Mouse (Mus musculus) stomach, embryonic 14.5 days (tissue): ENCODE data around the gene Dtd1. TPM values are rescaled to one million over a fixed set of nuclear protein-coding genes. Genes with fewer than 3 reads are reported as not detected.

ENCODE experiments used
- ATAC-seq: fragments of 200-750 bp; cut with Nextera tagmentation; 2 replicates; pipeline ENCODE4 v1.8.0; 2017; ENCODE audit warnings: low read depth, moderate TSS enrichment; ENCODE audit not compliant: insufficient number of reproducible peaks, insufficient read depth, low FRiP score
- H3K27ac ChIP-seq: fragments of 300-500 bp; sonication (generic); 2 replicates; pipeline ENCODE4 v1.5.1; 2014; ENCODE audit warnings: mild to moderate bottlenecking, low read length, moderate library complexity, mixed read lengths
- H3K27me3 ChIP-seq: fragments of 300-500 bp; sonication (generic); 2 replicates; pipeline ENCODE4 v1.6.1; 2014; ENCODE audit warnings: low read length, control low read depth, mixed read lengths; ENCODE audit not compliant: control insufficient read depth, insufficient read depth
- H3K36me3 ChIP-seq: fragments of 300-500 bp; sonication (generic); 2 replicates; pipeline ENCODE4 v1.6.1; 2014; ENCODE audit warnings: mild to moderate bottlenecking, control low read depth, low read length, moderate library complexity, mixed read lengths; ENCODE audit not compliant: control insufficient read depth, insufficient read depth
- H3K4me1 ChIP-seq: fragments of 300-500 bp; sonication (generic); 2 replicates; pipeline ENCODE4 v1.6.1; 2014; ENCODE audit warnings: low read length, control low read depth, mixed read lengths; ENCODE audit not compliant: control insufficient read depth, insufficient read depth
- H3K4me2 ChIP-seq: fragments of 300-500 bp; sonication (generic); replicated peaks from 2 replicates; pipeline ENCODE4 v1.6.1; 2014; ENCODE audit warnings: low read depth, low read length, control low read depth
- H3K4me3 ChIP-seq: fragments of 300-500 bp; sonication (generic); 2 replicates; pipeline ENCODE4 v1.5.1; 2014; ENCODE audit warnings: low read depth, low read length, control low read depth
- H3K9ac ChIP-seq: fragments of 300-500 bp; sonication (generic); replicated peaks from 2 replicates; pipeline ENCODE4 v1.6.1; 2014; ENCODE audit warnings: low read depth, mild to moderate bottlenecking, control low read depth, low read length, moderate library complexity, mixed read lengths
- H3K9me3 ChIP-seq: fragments of 300-500 bp; sonication (generic); 2 replicates; pipeline ENCODE4 v1.6.1; 2016; ENCODE audit warnings: low read depth, low read length, control low read depth; ENCODE audit not compliant: control insufficient read depth
- WGBS: fragments of 180-500 bp; shearing (Covaris S2); extraction: QIAGEN DNeasy Blood & Tissue Kit; methylation state at CpG from one replicate; pipeline ENCODE4 v1.1.7; 2014; 5-methylcytosine and 5-hydroxymethylcytosine counted together
- polyA plus RNA-seq: library from polyadenylated mRNA; unstranded; fragments of >200 nt; fragmentation: Nextera tagmentation; extraction: Ambion mirVana; gene quantifications from 2 replicates; pipeline ENCODE4 v1.2.1, GENCODE M21; 2014

Gene Dtd1
- polyA plus RNA-seq, 1 experiment from 2014 or later = 36.9 TPM

DNA sequence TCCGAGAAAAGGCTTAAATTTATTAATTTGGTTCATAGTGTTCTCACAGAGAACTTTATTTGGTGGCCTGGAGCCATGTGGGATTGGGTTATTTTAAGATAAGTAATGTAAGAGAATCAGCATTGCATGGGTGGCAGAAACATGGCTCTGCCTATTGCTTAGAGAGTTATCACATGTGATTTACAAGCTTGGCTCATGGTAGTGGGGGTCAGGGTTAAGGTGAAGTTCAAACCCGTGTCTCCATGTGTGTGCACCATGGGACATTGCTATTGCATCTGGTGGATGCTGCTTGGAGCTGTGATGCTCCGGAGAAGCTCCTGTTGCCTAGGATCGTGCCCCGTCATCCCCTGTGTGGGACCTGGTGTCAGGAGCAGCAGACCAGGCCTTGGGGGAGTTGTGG is 143.6 kb downstream of the Dtd1 start:
- 83% methylated on average over 5 of the region's 5 CpGs for WGBS
- Histone ChIP-seq H3K27me3 (no peaks in the 10 kb centered on the region), H3K9me3 (no peaks in the 10 kb centered on the region)

DNA sequence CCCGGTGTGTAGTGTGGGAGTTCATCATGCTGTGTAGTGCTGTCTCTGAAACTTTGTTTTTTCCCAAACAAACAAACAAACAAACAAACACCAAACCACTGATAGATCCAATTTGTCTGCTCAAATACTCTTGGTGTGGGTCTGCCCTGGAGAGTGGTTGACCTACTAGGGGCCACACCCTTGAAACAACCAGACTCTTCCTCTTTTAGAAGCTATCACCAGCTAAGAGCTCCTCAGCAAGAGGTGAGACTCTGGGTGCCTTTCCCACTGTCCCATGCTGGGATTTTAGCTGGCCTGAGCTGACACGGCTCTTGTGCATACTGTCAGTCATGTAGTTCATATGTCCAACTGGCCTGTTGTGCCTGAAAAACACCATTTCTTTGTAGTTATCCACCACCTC is 145.6 kb downstream of the Dtd1 start:
- H3K27me3 ChIP-seq = no peaks in the 10 kb centered on the region
- 93% methylated on average over 2 of the region's 2 CpGs for WGBS
- H3K4me1 ChIP-seq = 0 out of 2 replicates have a peak, but pooled peaks cover 2% of the 10 kb centered on the region
- no peak overlapping the region for H3K4me3 ChIP-seq
- no peak overlapping the region for H3K9ac ChIP-seq
- ATAC-seq = no peak
- H3K9me3 ChIP-seq = no peaks in the 10 kb centered on the region
- no peak overlapping the region for H3K4me2 ChIP-seq
- no peak overlapping the region for H3K27ac ChIP-seq
- H3K36me3 ChIP-seq = no peaks in the 10 kb centered on the region

More for the DNA sequence above, 143.6 kb downstream of the Dtd1 start:
- no peak overlapping the region for H3K4me3 ChIP-seq
- no peak for ATAC-seq
- no peak overlapping the region for H3K4me2 ChIP-seq
- no peak overlapping the region for H3K27ac ChIP-seq
- no peak overlapping the region for H3K9ac ChIP-seq
- no peaks in the 10 kb centered on the region for H3K36me3 ChIP-seq
- H3K4me1 ChIP-seq = 0 out of 2 replicates have a peak, but pooled peaks cover 2% of the 10 kb centered on the region

DNA sequence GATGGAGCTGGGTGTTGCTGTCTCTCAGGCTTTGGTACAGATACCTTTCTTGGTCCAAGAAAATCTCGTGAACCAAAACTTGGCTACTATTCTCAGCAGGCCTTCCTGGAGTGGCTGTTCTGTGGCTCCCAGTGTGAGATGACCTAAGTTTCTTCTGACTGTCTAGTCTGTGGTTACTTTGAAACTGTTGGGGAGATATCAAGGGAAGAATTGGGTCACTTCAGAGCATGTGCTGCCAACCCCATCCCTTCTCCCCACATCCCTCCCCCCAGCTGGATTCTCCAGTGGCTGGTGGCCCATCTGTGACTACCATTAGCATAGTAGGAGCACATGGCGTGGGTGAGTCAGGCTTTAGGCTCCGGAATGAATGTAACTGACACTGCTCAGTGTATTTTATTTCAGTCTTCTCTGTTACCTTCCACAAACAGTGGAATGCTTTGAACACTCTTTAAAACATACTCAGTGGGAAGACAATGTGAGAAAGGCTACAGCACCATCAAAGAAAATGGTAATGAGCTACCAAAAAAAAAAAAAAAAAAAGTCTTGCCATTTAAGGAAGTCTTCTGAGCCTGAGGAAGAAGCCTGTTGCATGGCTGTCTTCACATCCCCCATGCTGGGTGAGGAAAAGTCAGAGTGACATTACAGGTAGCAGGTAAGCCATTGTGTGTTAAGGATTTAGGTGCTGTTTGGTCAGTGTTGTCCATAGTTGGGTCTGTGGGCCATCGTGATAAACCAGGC is 146.5 kb downstream of the Dtd1 start:
- Histone ChIP-seq H3K27me3 (no peaks in the 10 kb centered on the region), H3K27ac (no peak overlapping the region), H3K4me3 (no peak overlapping the region), H3K9me3 (no peaks in the 10 kb centered on the region), H3K4me1 (no peaks in the 10 kb centered on the region), H3K36me3 (no peaks in the 10 kb centered on the region), H3K9ac (no peak overlapping the region), H3K4me2 (no peak overlapping the region)
- WGBS = 78% methylated on average over 4 of the region's 4 CpGs
- no peak for ATAC-seq

DNA sequence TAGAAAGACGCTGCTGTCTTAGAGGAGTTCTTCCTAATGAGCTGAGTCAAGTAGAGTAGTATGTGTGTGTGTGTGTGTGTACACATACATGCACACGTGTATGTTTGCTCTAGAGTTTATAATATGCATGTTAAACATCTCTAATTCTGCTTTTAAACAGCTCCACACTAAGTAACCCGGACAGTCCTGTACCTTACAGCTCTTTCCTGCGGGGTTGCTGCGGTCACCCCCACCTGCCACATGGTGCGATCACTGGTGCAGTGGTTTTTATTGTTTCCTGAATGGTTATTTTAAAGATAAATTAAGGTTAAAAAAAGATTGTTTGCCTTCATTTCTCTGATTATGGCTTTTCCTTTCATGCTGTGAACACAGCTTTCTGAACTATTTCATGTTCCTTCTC is 153.9 kb downstream of the Dtd1 start:
- H3K4me3 ChIP-seq = no peak overlapping the region
- 64% methylated on average over 6 of the region's 6 CpGs for WGBS
- 0 out of 2 replicates have a peak, but pooled peaks cover 4% of the 10 kb centered on the region for H3K4me1 ChIP-seq
- no peaks in the 10 kb centered on the region for H3K27me3 ChIP-seq
- no peak overlapping the region for H3K4me2 ChIP-seq
- H3K36me3 ChIP-seq = no peaks in the 10 kb centered on the region
- H3K9me3 ChIP-seq = no peaks in the 10 kb centered on the region
- H3K9ac ChIP-seq = no peak overlapping the region
- ATAC-seq = no peak
- no peak overlapping the region for H3K27ac ChIP-seq

DNA sequence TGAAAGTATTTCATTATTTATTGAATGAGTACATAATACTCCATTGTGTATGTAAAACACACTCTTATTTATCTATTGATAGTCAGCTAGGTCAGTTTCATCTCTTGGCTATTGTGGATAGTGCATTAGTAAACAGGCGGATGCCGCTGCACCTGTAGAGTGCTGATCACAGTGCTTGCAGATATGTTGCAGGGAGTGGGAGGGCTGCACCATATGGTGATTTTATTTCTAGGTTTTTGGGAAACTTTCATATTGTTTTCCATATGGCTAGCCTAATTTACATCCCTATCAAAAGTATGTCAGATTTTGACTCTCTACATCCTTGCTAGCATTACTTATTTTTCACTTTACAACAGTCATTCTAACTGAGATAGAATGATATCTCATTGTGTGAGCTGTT is 155.3 kb downstream of the Dtd1 start:
- H3K27ac ChIP-seq = no peak overlapping the region
- no peak overlapping the region for H3K4me3 ChIP-seq
- no peaks in the 10 kb centered on the region for H3K36me3 ChIP-seq
- no peak overlapping the region for H3K4me2 ChIP-seq
- no peaks in the 10 kb centered on the region for H3K27me3 ChIP-seq
- 92% methylated on average over 2 of the region's 2 CpGs for WGBS
- no peak overlapping the region for H3K9ac ChIP-seq
- H3K4me1 ChIP-seq = 0 out of 2 replicates have a peak, but pooled peaks cover 4% of the 10 kb centered on the region
- H3K9me3 ChIP-seq = no peaks in the 10 kb centered on the region
- no peak for ATAC-seq

DNA sequence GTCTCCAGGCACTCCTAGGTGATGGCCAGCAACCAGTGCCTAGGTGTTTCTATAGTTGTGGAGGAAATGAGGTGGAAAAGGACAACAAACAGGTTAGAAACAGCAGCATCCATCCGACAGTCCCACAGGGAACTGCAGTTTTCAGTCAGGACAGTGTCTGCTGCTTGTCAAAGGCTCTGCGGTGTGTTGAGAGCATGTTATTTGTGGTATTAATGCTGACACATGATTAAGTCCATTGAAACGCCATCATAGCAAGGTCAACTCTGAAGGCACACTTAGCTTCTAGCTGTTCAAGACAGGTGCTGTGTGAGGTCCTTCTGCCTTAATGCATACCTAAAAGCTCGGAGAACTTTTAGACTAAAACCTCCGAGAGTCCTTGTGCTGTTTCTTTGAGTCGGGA is 161.0 kb downstream of the Dtd1 start:
- no peaks in the 10 kb centered on the region for H3K27me3 ChIP-seq
- ATAC-seq = no peak
- no peaks in the 10 kb centered on the region for H3K4me1 ChIP-seq
- H3K27ac ChIP-seq = no peak overlapping the region
- H3K9me3 ChIP-seq = no peaks in the 10 kb centered on the region
- no peak overlapping the region for H3K9ac ChIP-seq
- no peak overlapping the region for H3K4me2 ChIP-seq
- 83% methylated on average over 6 of the region's 6 CpGs for WGBS
- no peaks in the 10 kb centered on the region for H3K36me3 ChIP-seq
- no peak overlapping the region for H3K4me3 ChIP-seq

DNA sequence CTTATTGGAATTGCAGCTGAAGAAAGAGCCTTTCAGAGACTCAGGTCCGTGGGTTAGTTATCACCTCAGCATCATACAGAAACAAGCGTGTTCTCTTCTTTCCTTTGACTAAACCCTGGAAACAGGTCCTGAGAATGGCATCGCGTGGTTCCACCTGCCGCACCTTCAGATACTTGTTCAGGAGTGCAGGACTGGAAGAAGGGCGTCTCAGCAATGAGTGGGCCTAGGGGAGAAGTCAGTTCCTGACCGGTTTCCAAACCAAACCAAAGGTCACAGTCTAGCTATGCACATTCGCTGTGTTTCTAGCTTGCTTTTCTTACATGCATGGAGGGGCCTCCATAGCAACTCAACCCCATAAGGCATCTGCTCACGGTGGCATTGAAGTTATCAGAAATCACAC is 164.0 kb downstream of the Dtd1 start:
- no peaks in the 10 kb centered on the region for H3K9me3 ChIP-seq
- H3K36me3 ChIP-seq = no peaks in the 10 kb centered on the region
- no peak overlapping the region for H3K4me2 ChIP-seq
- H3K9ac ChIP-seq = no peak overlapping the region
- no peaks in the 10 kb centered on the region for H3K27me3 ChIP-seq
- 87% methylated on average over 9 of the region's 9 CpGs for WGBS
- H3K4me1 ChIP-seq = 0 out of 2 replicates have a peak, but pooled peaks cover 2% of the 10 kb centered on the region
- H3K27ac ChIP-seq = no peak overlapping the region
- no peak for ATAC-seq
- no peak overlapping the region for H3K4me3 ChIP-seq

DNA sequence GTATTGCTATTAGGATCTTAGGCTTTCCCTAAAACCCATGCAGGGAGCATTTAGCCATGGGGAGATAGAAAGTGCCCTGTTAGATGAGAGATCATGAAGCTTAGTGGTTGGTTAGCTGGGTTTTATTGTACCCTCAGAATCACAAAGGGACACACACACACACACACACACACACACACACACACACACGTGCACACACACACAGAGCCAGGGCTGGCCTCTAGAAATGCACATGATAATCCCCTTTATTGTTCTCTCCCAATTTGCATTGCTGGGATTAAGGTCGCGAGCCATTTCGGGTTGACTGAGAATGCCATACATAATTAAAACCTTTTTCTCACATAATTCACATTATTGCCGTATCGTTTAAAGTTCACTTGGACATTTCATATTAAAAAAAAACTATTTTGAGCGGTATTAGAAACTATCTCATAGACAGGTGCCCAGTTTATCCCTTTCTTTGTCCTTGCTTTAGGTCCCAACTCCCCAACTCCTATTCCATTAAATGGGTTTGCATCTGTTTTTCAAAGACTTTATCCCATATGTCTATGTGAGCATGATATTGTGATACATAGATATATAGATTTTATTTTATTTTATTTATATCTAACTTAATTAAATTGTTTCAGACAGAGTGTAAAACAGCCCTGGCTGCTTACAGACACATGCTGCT is 164.6 kb downstream of the Dtd1 start:
- H3K27ac ChIP-seq = no peak overlapping the region
- H3K27me3 ChIP-seq = no peaks in the 10 kb centered on the region
- 88% methylated on average over 7 of the region's 7 CpGs for WGBS
- H3K9me3 ChIP-seq = no peaks in the 10 kb centered on the region
- ATAC-seq = no peak
- 0 out of 2 replicates have a peak, but pooled peaks cover 4% of the 10 kb centered on the region for H3K4me1 ChIP-seq
- no peak overlapping the region for H3K9ac ChIP-seq
- H3K4me2 ChIP-seq = no peak overlapping the region
- H3K4me3 ChIP-seq = no peak overlapping the region
- no peaks in the 10 kb centered on the region for H3K36me3 ChIP-seq
